Mouse (Mus musculus) brain, embryonic 18.5 days (tissue): ENCODE measurements at regions not wholly inside any gene's neighbourhood (a gene's known extent, or its start where the extent isn't known, plus 50 kb on each side); places are given as distances from the start of the nearest gene placed in this dataset.

Source experiments
- DNase-seq: peaks from one replicate; pipeline ENCODE4 v3.0.0-alpha.2; 2012; ENCODE audit warnings: low read depth, low spot score

GRCm38 (mm10) chr13:57365096-57365495 lies 469.3 kb upstream of the Trpc7 start:
- DNase-seq: no peak

- no peak for DNase-seq
Measured at GRCm38 (mm10) chr13:57364396-57364795, 468.6 kb upstream of the Trpc7 start.

- DNase-seq: no peak
Measured at GRCm38 (mm10) chr13:57362563-57362962, 466.8 kb upstream of the Trpc7 start.

- no peak for DNase-seq
Measured at GRCm38 (mm10) chr13:57361286-57361685, 465.5 kb upstream of the Trpc7 start.

GRCm38 (mm10) chr13:57354606-57355005 lies 458.8 kb upstream of the Trpc7 start:
- no peak for DNase-seq

- DNase-seq: no peak
Measured at GRCm38 (mm10) chr13:57353976-57354375, 458.2 kb upstream of the Trpc7 start.

- DNase-seq: no peak
Measured at GRCm38 (mm10) chr13:57350828-57351227, 455.0 kb upstream of the Trpc7 start.

GRCm38 (mm10) chr13:57338676-57339075 lies 442.9 kb upstream of the Trpc7 start:
- DNase-seq: no peak

- no peak for DNase-seq
Measured at GRCm38 (mm10) chr13:57336596-57336995, 440.8 kb upstream of the Trpc7 start.

- DNase-seq: no peak
Measured at GRCm38 (mm10) chr13:57332976-57333375, 437.2 kb upstream of the Trpc7 start.

- DNase-seq: no peak
Measured at GRCm38 (mm10) chr13:57331868-57332267, 436.1 kb upstream of the Trpc7 start.

GRCm38 (mm10) chr13:57325306-57325925 lies 429.6 kb upstream of the Trpc7 start:
- DNase-seq: no peak

- DNase-seq: no peak
Measured at GRCm38 (mm10) chr13:57316211-57317005, 420.6 kb upstream of the Trpc7 start.

GRCm38 (mm10) chr13:57314512-57314911 lies 418.7 kb upstream of the Trpc7 start:
- DNase-seq: no peak

GRCm38 (mm10) chr13:57313731-57314130 lies 417.9 kb upstream of the Trpc7 start:
- no peak for DNase-seq

GRCm38 (mm10) chr13:57311235-57311634 lies 415.4 kb upstream of the Trpc7 start:
- no peak for DNase-seq

- no peak for DNase-seq
Measured at GRCm38 (mm10) chr13:57309618-57310017, 413.8 kb upstream of the Trpc7 start.

- no peak for DNase-seq
Measured at GRCm38 (mm10) chr13:57307971-57308903, 412.4 kb upstream of the Trpc7 start.

- no peak for DNase-seq
Measured at GRCm38 (mm10) chr13:57305586-57305985, 409.8 kb upstream of the Trpc7 start.

GRCm38 (mm10) chr13:57303805-57304204 lies 408.0 kb upstream of the Trpc7 start:
- DNase-seq: no peak

- DNase-seq: no peak
Measured at GRCm38 (mm10) chr13:57291737-57292490, 396.1 kb upstream of the Trpc7 start.
